Mouse (Mus musculus) liver, embryonic 12.5 days (tissue): ENCODE measurements around the gene Il18bp. TPM values are rescaled to one million over a fixed set of nuclear protein-coding genes. Genes with fewer than 3 reads are reported as not detected.
A peak's percentile ranks its signal among the peaks of the same experiment; 100 is the strongest.
"Not testable (repeated sequence)": the region's sequence is repeated elsewhere in the genome, so short reads cannot be mapped to it uniquely, and the experiment has no call there.

Experiments
- ATAC-seq: fragments of 200-750 bp; cut with Nextera tagmentation; 2 replicates; pipeline ENCODE4 v1.8.0; 2017; ENCODE audit warnings: moderate number of reproducible peaks, mild to moderate bottlenecking, moderate library complexity
- H3K27ac ChIP-seq: fragments of 300-500 bp; sonication (generic); 2 replicates; pipeline ENCODE4 v1.5.1; 2016; ENCODE audit warnings: mild to moderate bottlenecking
- H3K27me3 ChIP-seq: fragments of 300-500 bp; sonication (generic); replicated peaks from 2 replicates; pipeline ENCODE4 v1.6.1; 2016; ENCODE audit warnings: mild to moderate bottlenecking, moderate library complexity
- H3K36me3 ChIP-seq: fragments of 300-500 bp; sonication (generic); 2 replicates; pipeline ENCODE4 v1.6.1; 2016; ENCODE audit warnings: mild to moderate bottlenecking, moderate library complexity
- H3K4me1 ChIP-seq: fragments of 300-500 bp; sonication (generic); 2 replicates; pipeline ENCODE4 v1.6.1; 2016
- H3K4me2 ChIP-seq: fragments of 300-500 bp; sonication (generic); 2 replicates; pipeline ENCODE4 v1.6.1; 2016; ENCODE audit warnings: mild to moderate bottlenecking, moderate library complexity
- H3K4me3 ChIP-seq: fragments of 300-500 bp; sonication (generic); 2 replicates; pipeline ENCODE4 v1.5.1; 2016; ENCODE audit warnings: mild to moderate bottlenecking, moderate library complexity
- H3K9ac ChIP-seq: fragments of 300-500 bp; sonication (generic); 2 replicates; pipeline ENCODE4 v1.6.1; 2016; ENCODE audit warnings: mild to moderate bottlenecking, moderate library complexity
- H3K9me3 ChIP-seq: fragments of 300-500 bp; sonication (generic); replicated peaks from 2 replicates; pipeline ENCODE4 v1.6.1; 2016; ENCODE audit warnings: mild to moderate bottlenecking, moderate library complexity
- WGBS: fragments of 180-500 bp; shearing (Covaris S2); methylation state at CpG from one replicate; pipeline ENCODE4 v1.1.7; 2016; ENCODE audit not compliant: insufficient replicate concordance; 5-methylcytosine and 5-hydroxymethylcytosine counted together
- polyA plus RNA-seq: library from polyadenylated mRNA; unstranded; fragments of >200 nt; fragmentation: Nextera tagmentation; extraction: Ambion mirVana; gene quantifications from 2 replicates; pipeline ENCODE4 v1.2.1, GENCODE M21; 2016

The Il18bp gene
- polyA plus RNA-seq, 1 experiment from 2014 or later = 4.5 TPM

GRCm38 (mm10) chr7:102025187-102026119 lies 7.0 kb upstream of the Il18bp start:
- no peak overlapping the region for H3K4me3 ChIP-seq
- ATAC-seq = peak; percentile 67; the same call in 1 of the 2 replicates
- no peak overlapping the region for H3K4me2 ChIP-seq
- H3K4me1 ChIP-seq = peaks cover 11% of the 10 kb centered on the region
- no peak overlapping the region for H3K27ac ChIP-seq
- peaks cover 82% of the 10 kb centered on the region for H3K36me3 ChIP-seq
- H3K9ac ChIP-seq = no peak overlapping the region
- H3K9me3 ChIP-seq = no peaks in the 10 kb centered on the region
- no peaks in the 10 kb centered on the region for H3K27me3 ChIP-seq
- 85% methylated on average over 2 of the region's 2 CpGs for WGBS

DNA sequence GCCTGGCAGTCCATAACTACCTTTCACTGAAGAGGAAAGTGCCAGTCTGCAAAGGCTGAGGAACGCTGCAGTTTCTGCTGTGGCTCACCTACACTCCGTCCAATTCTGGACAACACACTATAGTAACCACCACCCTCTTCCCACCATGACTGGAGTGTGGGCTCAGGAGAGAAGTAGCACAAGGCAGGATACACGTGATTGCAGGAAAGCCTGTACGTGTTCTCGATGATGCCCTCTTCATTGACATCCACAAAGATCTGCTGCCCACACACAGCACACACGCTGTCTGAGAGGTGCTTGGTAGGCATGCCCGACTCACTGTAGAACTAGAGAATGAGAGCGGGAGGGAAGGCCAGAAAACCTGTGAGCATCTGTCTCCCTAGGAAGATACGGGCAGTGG lies 5.3 kb upstream of the Il18bp start:
- WGBS = 88% methylated on average over 9 of the region's 9 CpGs

DNA sequence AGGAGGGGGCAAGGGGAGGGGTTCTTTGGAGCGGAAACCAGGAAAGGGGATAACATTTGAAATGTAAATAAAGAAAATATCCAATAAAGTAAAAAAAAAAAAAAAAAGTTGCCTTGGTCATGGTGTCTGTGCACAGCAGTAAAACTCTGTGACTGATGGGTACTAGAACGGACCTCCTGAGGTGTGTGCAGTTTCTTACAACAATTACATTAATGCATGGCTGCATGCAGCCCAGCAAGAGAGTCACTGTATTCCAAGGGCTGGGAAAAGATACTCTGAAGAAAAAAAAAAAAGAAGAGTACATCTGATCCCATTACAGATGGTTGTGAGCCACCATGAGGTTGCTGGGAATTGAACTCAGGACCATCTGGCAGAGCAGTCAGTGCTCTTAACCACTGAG lies 2.4 kb upstream of the Il18bp start:
- not testable (repeated sequence) for H3K27ac ChIP-seq, H3K4me2 ChIP-seq, H3K4me3 ChIP-seq, H3K27me3 ChIP-seq, H3K9ac ChIP-seq, ATAC-seq, H3K9me3 ChIP-seq
- H3K4me1 ChIP-seq = peaks cover 14% of the 10 kb centered on the region
- peaks cover 94% of the 10 kb centered on the region for H3K36me3 ChIP-seq
- WGBS = 92% methylated on average over 2 of the region's 2 CpGs

More for the DNA sequence above, 5.3 kb upstream of the Il18bp start:
- H3K36me3 ChIP-seq = peaks cover 86% of the 10 kb centered on the region
- no peak overlapping the region for H3K4me2 ChIP-seq
- no peak overlapping the region for H3K9ac ChIP-seq
- ATAC-seq = no peak
- peaks cover 11% of the 10 kb centered on the region for H3K4me1 ChIP-seq
- no peaks in the 10 kb centered on the region for H3K9me3 ChIP-seq
- no peak overlapping the region for H3K27ac ChIP-seq
- H3K4me3 ChIP-seq = no peak overlapping the region
- no peaks in the 10 kb centered on the region for H3K27me3 ChIP-seq

DNA sequence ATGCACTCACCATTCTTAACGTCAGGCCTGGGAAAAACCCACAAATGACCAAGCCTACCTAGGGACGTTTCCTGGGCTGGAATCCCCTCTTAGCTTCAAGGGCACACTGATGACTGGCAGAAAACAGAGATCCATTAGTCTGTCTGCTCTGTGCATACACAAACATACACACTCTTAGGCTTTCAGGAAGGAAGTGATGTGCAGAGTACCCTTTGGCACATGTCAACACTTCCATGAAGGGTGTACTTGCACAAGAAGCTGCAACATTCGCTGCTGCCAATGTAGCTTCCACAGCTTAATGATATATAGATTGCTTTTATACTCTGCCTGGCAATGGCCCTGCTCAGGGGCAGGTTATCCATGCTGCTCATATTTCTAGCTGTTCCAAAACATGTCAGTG lies 872 bp upstream of the Il18bp start:
- Histone ChIP-seq H3K4me1 (peaks cover 7% of the 10 kb centered on the region), H3K9me3 (no peaks in the 10 kb centered on the region), H3K9ac (no peak overlapping the region), H3K27ac (no peak overlapping the region), H3K27me3 (no peaks in the 10 kb centered on the region), H3K4me2 (no peak overlapping the region), H3K4me3 (no peak overlapping the region), H3K36me3 (peaks cover 96% of the 10 kb centered on the region)
- 64% methylated on average over 3 of the region's 3 CpGs for WGBS
- ATAC-seq = no peak

- no peak overlapping the region for H3K27ac ChIP-seq
- 77% methylated on average over 7 of the region's 7 CpGs for WGBS
Observed at GRCm38 (mm10) chr7:102018034-102018433, 456 bp downstream of the Il18bp start.

GRCm38 (mm10) chr7:102017452-102017851 lies 1.0 kb downstream of the Il18bp start:
- WGBS = 79% methylated on average over 5 of the region's 5 CpGs
- Histone ChIP-seq H3K36me3 (peaks cover 96% of the 10 kb centered on the region), H3K27me3 (no peaks in the 10 kb centered on the region), H3K27ac (0 out of 2 replicates have a peak overlapping the region, but pooled peaks have one; percentile 16), H3K4me3 (no peak overlapping the region), H3K4me1 (peaks cover 7% of the 10 kb centered on the region), H3K9ac (no peak overlapping the region), H3K4me2 (no peak overlapping the region), H3K9me3 (no peaks in the 10 kb centered on the region)
- no peak for ATAC-seq

More at GRCm38 (mm10) chr7:102018034-102018433, 456 bp downstream of the Il18bp start:
- no peak for ATAC-seq
- Histone ChIP-seq H3K9me3 (no peaks in the 10 kb centered on the region), H3K27me3 (no peaks in the 10 kb centered on the region), H3K4me3 (no peak overlapping the region), H3K4me1 (peaks cover 7% of the 10 kb centered on the region), H3K9ac (no peak overlapping the region), H3K4me2 (no peak overlapping the region), H3K36me3 (peaks cover 96% of the 10 kb centered on the region)

DNA sequence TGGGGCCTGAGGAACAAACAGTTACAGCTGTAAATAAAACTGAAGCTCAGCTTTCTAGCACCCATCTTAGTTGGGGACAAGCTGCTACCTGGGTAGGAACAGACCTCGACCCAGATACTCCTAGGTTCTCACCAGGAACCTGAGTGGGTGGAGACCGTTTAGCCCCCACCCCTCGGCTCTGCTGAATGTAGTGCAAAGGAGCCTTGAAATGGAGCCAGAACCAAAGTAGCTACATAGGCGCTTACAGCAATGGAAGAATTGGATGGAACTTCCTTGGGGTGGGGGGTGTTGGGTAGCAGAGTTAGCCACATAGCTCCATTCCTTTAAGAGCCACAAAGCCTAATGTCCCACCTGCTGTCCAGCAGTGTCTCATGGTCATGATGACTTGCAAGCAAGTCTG lies 1.6 kb downstream of the Il18bp start:
- 73% methylated on average over 4 of the region's 4 CpGs for WGBS
- Histone ChIP-seq H3K4me3 (no peak overlapping the region), H3K27ac (0 out of 2 replicates have a peak overlapping the region, but pooled peaks have one; percentile 16), H3K9ac (no peak overlapping the region), H3K4me1 (peaks cover 7% of the 10 kb centered on the region), H3K27me3 (no peaks in the 10 kb centered on the region), H3K36me3 (peaks cover 96% of the 10 kb centered on the region), H3K9me3 (no peaks in the 10 kb centered on the region), H3K4me2 (no peak overlapping the region)
- ATAC-seq = no peak

- Histone ChIP-seq H3K4me3 (no peak overlapping the region), H3K9ac (no peak overlapping the region), H3K36me3 (peaks cover 99% of the 10 kb centered on the region), H3K9me3 (no peaks in the 10 kb centered on the region), H3K4me1 (peaks cover 7% of the 10 kb centered on the region), H3K4me2 (no peak overlapping the region), H3K27ac (no peak overlapping the region), H3K27me3 (no peaks in the 10 kb centered on the region)
- 84% methylated on average over 2 of the region's 2 CpGs for WGBS
- ATAC-seq = no peak
Observed at GRCm38 (mm10) chr7:102014995-102015394, 3.5 kb downstream of the Il18bp start.

DNA sequence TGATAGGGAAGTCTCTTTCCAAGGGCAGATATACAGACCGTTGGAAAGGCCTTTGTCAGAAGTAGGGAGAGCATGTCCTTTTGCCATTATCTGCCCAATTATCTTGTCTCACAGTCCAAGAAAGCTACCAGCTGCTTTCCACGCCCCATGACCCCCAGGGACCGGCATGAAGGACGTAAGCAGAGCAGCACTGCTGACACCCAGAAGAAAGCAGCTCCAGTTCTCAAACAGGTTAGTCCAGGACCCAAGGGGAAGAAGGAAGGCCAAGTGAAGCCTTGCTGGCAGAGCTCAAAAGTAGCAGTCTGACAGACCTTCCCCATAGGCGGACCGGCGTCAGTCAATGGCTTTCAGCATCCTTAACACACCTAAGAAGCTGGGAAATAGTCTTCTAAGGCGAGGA lies 5.1 kb downstream of the Il18bp start:
- no peak for ATAC-seq
- H3K4me1 ChIP-seq = peaks cover 18% of the 10 kb centered on the region
- H3K27me3 ChIP-seq = no peaks in the 10 kb centered on the region
- peaks cover 99% of the 10 kb centered on the region for H3K36me3 ChIP-seq
- H3K4me2 ChIP-seq = no peak overlapping the region
- no peaks in the 10 kb centered on the region for H3K9me3 ChIP-seq
- no peak overlapping the region for H3K9ac ChIP-seq
- WGBS = 78% methylated on average over 8 of the region's 8 CpGs
- H3K27ac ChIP-seq = no peak overlapping the region
- no peak overlapping the region for H3K4me3 ChIP-seq

DNA sequence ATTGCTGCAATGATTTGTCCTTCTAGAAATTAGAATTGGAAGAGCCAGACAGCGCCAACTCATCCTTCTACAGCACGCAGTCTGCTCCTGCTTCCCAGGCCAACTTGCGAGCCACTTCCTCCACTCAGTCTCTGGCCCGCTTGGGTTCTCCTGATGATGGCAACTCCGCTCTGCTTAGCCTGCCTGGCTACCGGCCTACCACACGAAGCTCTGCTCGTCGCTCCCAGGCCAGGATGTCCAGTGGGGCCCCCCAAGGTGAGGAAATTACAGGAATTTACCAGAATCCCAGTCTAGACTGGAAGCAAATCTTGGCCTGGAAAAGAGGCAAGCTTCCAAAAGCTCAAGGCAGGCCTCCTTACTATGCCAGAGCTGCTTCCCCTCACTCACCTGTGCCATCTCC lies 6.6 kb downstream of the Il18bp start:
- Histone ChIP-seq H3K36me3 (peaks cover 100% of the 10 kb centered on the region), H3K4me3 (no peak overlapping the region), H3K9me3 (no peaks in the 10 kb centered on the region), H3K27me3 (no peaks in the 10 kb centered on the region), H3K4me2 (no peak overlapping the region), H3K4me1 (peaks cover 17% of the 10 kb centered on the region), H3K27ac (no peak overlapping the region), H3K9ac (no peak overlapping the region)
- no peak for ATAC-seq
- WGBS = 93% methylated on average over 9 of the region's 9 CpGs

GRCm38 (mm10) chr7:102006520-102006919 lies 12.0 kb downstream of the Il18bp start:
- Histone ChIP-seq H3K4me3 (no peak overlapping the region), H3K9ac (peak overlapping the region; percentile 40), H3K4me2 (peak overlapping the region; percentile 44), H3K27me3 (no peaks in the 10 kb centered on the region), H3K27ac (peak overlapping the region; percentile 78), H3K9me3 (no peaks in the 10 kb centered on the region), H3K4me1 (peaks cover 62% of the 10 kb centered on the region), H3K36me3 (peaks cover 100% of the 10 kb centered on the region)
- 27% methylated on average over 1 of the region's 1 CpGs for WGBS
- ATAC-seq = peak; percentile 89

DNA sequence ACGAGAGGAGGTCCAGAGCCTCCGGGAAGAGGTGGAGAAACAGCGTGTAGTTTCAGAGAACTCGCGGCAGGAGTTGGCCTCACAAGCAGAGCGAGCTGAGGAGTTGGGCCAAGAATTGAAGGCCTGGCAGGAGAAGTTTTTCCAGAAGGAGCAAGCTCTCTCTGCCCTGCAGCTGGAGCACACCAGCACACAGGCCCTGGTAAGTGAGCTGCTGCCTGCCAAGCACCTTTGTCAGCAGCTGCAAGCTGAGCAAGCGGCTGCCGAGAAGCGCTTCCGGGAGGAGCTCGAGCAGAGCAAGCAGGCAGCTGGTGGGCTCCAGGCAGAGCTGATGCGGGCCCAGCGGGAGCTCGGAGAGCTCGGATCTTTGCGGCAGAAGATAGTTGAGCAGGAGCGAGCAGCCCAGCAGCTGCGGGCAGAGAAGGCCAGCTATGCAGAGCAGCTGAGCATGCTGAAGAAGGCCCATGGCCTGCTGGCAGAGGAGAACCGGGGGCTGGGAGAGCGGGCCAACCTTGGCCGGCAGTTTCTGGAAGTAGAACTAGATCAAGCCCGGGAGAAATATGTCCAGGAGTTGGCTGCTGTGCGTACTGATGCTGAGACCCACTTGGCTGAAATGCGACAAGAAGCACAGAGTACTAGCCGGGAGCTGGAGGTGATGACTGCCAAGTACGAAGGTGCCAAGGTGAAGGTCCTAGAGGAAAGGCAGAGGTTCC lies 17.4 kb downstream of the Il18bp start:
- 93% methylated on average over 26 of the region's 26 CpGs for WGBS
- no peaks in the 10 kb centered on the region for H3K9me3 ChIP-seq
- peaks cover 100% of the 10 kb centered on the region for H3K36me3 ChIP-seq
- peaks cover 37% of the 10 kb centered on the region for H3K4me1 ChIP-seq
- no peak overlapping the region for H3K4me2 ChIP-seq
- no peak overlapping the region for H3K9ac ChIP-seq
- no peaks in the 10 kb centered on the region for H3K27me3 ChIP-seq
- no peak overlapping the region for H3K4me3 ChIP-seq
- no peak for ATAC-seq
- H3K27ac ChIP-seq = no peak overlapping the region
